Mouse (Mus musculus) lung, embryonic 16.5 days (tissue): ENCODE results near the gene Cygb. TPM values are rescaled to one million over a fixed set of nuclear protein-coding genes. Genes with fewer than 3 reads are reported as not detected.

Experiments used
- ATAC-seq: fragments of 200-750 bp; cut with Nextera tagmentation; 2 replicates; pipeline ENCODE4 v1.8.0; 2017; ENCODE audit warnings: low read depth, mild to moderate bottlenecking, moderate library complexity
- H3K27ac ChIP-seq: fragments of 300-500 bp; sonication (generic); 2 replicates; pipeline ENCODE4 v1.5.1; 2014; ENCODE audit warnings: mild to moderate bottlenecking, control low read depth, low read length
- H3K27me3 ChIP-seq: fragments of 300-500 bp; sonication (generic); 2 replicates; pipeline ENCODE4 v1.6.1; 2014; ENCODE audit warnings: low read depth, low read length, mixed read lengths; ENCODE audit not compliant: control insufficient read depth, insufficient read depth
- H3K36me3 ChIP-seq: fragments of 300-500 bp; sonication (generic); 2 replicates; pipeline ENCODE4 v1.6.1; 2014; ENCODE audit warnings: low read length; ENCODE audit not compliant: control insufficient read depth, insufficient read depth
- H3K4me1 ChIP-seq: fragments of 300-500 bp; sonication (generic); replicated peaks from 2 replicates; pipeline ENCODE4 v1.6.1; 2014; ENCODE audit warnings: low read length, mixed read lengths; ENCODE audit not compliant: control insufficient read depth, insufficient read depth
- H3K4me2 ChIP-seq: fragments of 300-500 bp; sonication (generic); 2 replicates; pipeline ENCODE4 v1.6.1; 2014; ENCODE audit warnings: low read depth, low read length, control low read depth
- H3K4me3 ChIP-seq: fragments of 300-500 bp; sonication (generic); 2 replicates; pipeline ENCODE4 v1.5.1; 2014; ENCODE audit warnings: mild to moderate bottlenecking, low read length, control low read depth
- H3K9ac ChIP-seq: fragments of 300-500 bp; sonication (generic); 2 replicates; pipeline ENCODE4 v1.6.1; 2014; ENCODE audit warnings: low read length, control low read depth
- H3K9me3 ChIP-seq: fragments of 300-500 bp; sonication (generic); 2 replicates; pipeline ENCODE4 v1.6.1; 2016; ENCODE audit warnings: low read length; ENCODE audit not compliant: control insufficient read depth
- WGBS: fragments of 180-500 bp; shearing (Covaris S2); extraction: QIAGEN DNeasy Blood & Tissue Kit; methylation state at CpG from one replicate; pipeline ENCODE4 v1.1.7; 2014; 5-methylcytosine and 5-hydroxymethylcytosine counted together
- polyA plus RNA-seq: library from polyadenylated mRNA; unstranded; fragments of >200 nt; fragmentation: Nextera tagmentation; extraction: Ambion mirVana; gene quantifications from 2 replicates; pipeline ENCODE4 v1.2.1, GENCODE M21; 2015

Gene Cygb
- polyA plus RNA-seq, 1 experiment from 2014 or later = 13.3 TPM

- Histone ChIP-seq H3K27ac (no peak overlapping the region), H3K4me1 (peaks cover 33% of the 10 kb centered on the region), H3K36me3 (no peaks in the 10 kb centered on the region), H3K9ac (peak overlapping the region; percentile 34; the same call in 1 of the 2 replicates), H3K27me3 (peaks cover 31% of the 10 kb centered on the region), H3K4me3 (peak overlapping the region; percentile 61), H3K9me3 (no peaks in the 10 kb centered on the region), H3K4me2 (peak overlapping the region; percentile 98; the same call in 1 of the 2 replicates)
- ATAC-seq = no peak
- 68% methylated on average over 25 of the region's 25 CpGs for WGBS
Observed at GRCm38 (mm10) chr11:116652330-116653098, 1.6 kb downstream of the Cygb start.

GRCm38 (mm10) chr11:116651339-116651738, 2.8 kb downstream of the Cygb start:
- no peak overlapping the region for H3K27ac ChIP-seq
- no peak overlapping the region for H3K4me2 ChIP-seq
- no peak overlapping the region for H3K4me3 ChIP-seq
- ATAC-seq = no peak
- WGBS = 83% methylated on average over 8 of the region's 8 CpGs
- peaks cover 31% of the 10 kb centered on the region for H3K27me3 ChIP-seq
- no peaks in the 10 kb centered on the region for H3K9me3 ChIP-seq
- H3K4me1 ChIP-seq = peaks cover 33% of the 10 kb centered on the region
- H3K36me3 ChIP-seq = no peaks in the 10 kb centered on the region
- H3K9ac ChIP-seq = no peak overlapping the region

- no peaks in the 10 kb centered on the region for H3K36me3 ChIP-seq
- H3K9me3 ChIP-seq = no peaks in the 10 kb centered on the region
- WGBS = 88% methylated on average over 8 of the region's 8 CpGs
- H3K4me1 ChIP-seq = peaks cover 33% of the 10 kb centered on the region
- no peak overlapping the region for H3K4me2 ChIP-seq
- no peak overlapping the region for H3K27ac ChIP-seq
- no peak for ATAC-seq
- H3K4me3 ChIP-seq = no peak overlapping the region
- H3K27me3 ChIP-seq = peaks cover 31% of the 10 kb centered on the region
- no peak overlapping the region for H3K9ac ChIP-seq
Observed at GRCm38 (mm10) chr11:116650811-116651210, 3.3 kb downstream of the Cygb start.

GRCm38 (mm10) chr11:116649711-116650337, 4.3 kb downstream of the Cygb start:
- no peak for ATAC-seq
- H3K27ac ChIP-seq = no peak overlapping the region
- 88% methylated on average over 13 of the region's 13 CpGs for WGBS
- no peaks in the 10 kb centered on the region for H3K9me3 ChIP-seq
- H3K4me2 ChIP-seq = no peak overlapping the region
- H3K4me3 ChIP-seq = no peak overlapping the region
- H3K36me3 ChIP-seq = no peaks in the 10 kb centered on the region
- peaks cover 33% of the 10 kb centered on the region for H3K4me1 ChIP-seq
- peaks cover 29% of the 10 kb centered on the region for H3K27me3 ChIP-seq
- no peak overlapping the region for H3K9ac ChIP-seq

GRCm38 (mm10) chr11:116648976-116649375, 5.1 kb downstream of the Cygb start:
- Histone ChIP-seq H3K9ac (peak overlapping the region; percentile 19; the same call in 1 of the 2 replicates), H3K36me3 (no peaks in the 10 kb centered on the region), H3K4me3 (no peak overlapping the region), H3K9me3 (no peaks in the 10 kb centered on the region), H3K27me3 (peaks cover 20% of the 10 kb centered on the region), H3K4me1 (peaks cover 36% of the 10 kb centered on the region), H3K4me2 (no peak overlapping the region), H3K27ac (peak overlapping the region; percentile 90)
- ATAC-seq = no peak
- WGBS = 69% methylated on average over 10 of the region's 10 CpGs

- Histone ChIP-seq H3K9ac (peak overlapping the region; percentile 19), H3K4me1 (peaks cover 37% of the 10 kb centered on the region), H3K36me3 (no peaks in the 10 kb centered on the region), H3K4me3 (no peak overlapping the region), H3K9me3 (no peaks in the 10 kb centered on the region), H3K27me3 (peaks cover 16% of the 10 kb centered on the region), H3K27ac (peak overlapping the region; percentile 90), H3K4me2 (no peak overlapping the region; the same call in 1 of the 2 replicates)
- WGBS = 34% methylated on average over 18 of the region's 18 CpGs
- peak; percentile 42 for ATAC-seq
Observed at GRCm38 (mm10) chr11:116648213-116648921, 5.7 kb downstream of the Cygb start.

- no peaks in the 10 kb centered on the region for H3K9me3 ChIP-seq
- no peaks in the 10 kb centered on the region for H3K36me3 ChIP-seq
- WGBS = 40% methylated on average over 11 of the region's 11 CpGs
- no peak overlapping the region for H3K4me2 ChIP-seq
- H3K27ac ChIP-seq = peak overlapping the region; percentile 90
- H3K9ac ChIP-seq = peak overlapping the region; percentile 51
- peaks cover 8% of the 10 kb centered on the region for H3K27me3 ChIP-seq
- peak; percentile 58 for ATAC-seq
- peaks cover 34% of the 10 kb centered on the region for H3K4me1 ChIP-seq
- H3K4me3 ChIP-seq = no peak overlapping the region
Observed at GRCm38 (mm10) chr11:116647340-116647991, 6.6 kb downstream of the Cygb start.

GRCm38 (mm10) chr11:116646771-116647170, 7.3 kb downstream of the Cygb start:
- peaks cover 34% of the 10 kb centered on the region for H3K4me1 ChIP-seq

More at GRCm38 (mm10) chr11:116646771-116647170, 7.3 kb downstream of the Cygb start:
- H3K27me3 ChIP-seq = peaks cover under 1% of the 10 kb centered on the region; the same call in 1 of the 2 replicates
- no peaks in the 10 kb centered on the region for H3K36me3 ChIP-seq
- H3K4me2 ChIP-seq = no peak overlapping the region
- H3K4me3 ChIP-seq = no peak overlapping the region
- H3K27ac ChIP-seq = peak overlapping the region; percentile 90
- peak overlapping the region; percentile 51; the same call in 1 of the 2 replicates for H3K9ac ChIP-seq
- H3K9me3 ChIP-seq = no peaks in the 10 kb centered on the region
- 80% methylated on average over 7 of the region's 7 CpGs for WGBS
- ATAC-seq = no peak
